Mouse (Mus musculus): ENCODE data around the gene Zfhx3.

Zfhx3 gene

GRCm38 (mm10) chr8:108101978-108102865 is 159.8 kb downstream of the Zfhx3 start:
- no peak for DNase-seq

- DNase-seq = no peak
Observed at GRCm38 (mm10) chr8:108104471-108105098, 162.1 kb downstream of the Zfhx3 start.

DNA sequence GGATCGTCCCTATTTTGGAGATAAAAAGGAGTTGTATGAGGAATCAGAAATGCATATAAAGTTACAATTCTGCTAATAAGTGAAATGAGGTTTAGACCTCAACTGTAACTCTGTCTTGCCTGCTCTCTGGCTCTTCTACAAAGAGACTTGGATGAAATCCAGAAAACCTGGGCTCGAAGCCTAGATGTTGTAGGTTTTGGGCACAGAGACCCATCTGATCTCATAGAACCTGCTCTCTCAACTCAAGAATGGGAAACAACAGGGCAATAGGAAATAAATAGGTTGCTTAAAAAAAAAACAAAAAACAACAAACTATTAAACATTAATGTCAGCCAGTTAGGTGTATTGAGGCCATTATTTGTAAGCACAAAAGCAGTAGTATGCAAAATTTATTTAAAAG is 182.6 kb downstream of the Zfhx3 start:
- no peak for DNase-seq

- no peak for DNase-seq
Observed at GRCm38 (mm10) chr8:108125491-108125890, 183.0 kb downstream of the Zfhx3 start.

DNA sequence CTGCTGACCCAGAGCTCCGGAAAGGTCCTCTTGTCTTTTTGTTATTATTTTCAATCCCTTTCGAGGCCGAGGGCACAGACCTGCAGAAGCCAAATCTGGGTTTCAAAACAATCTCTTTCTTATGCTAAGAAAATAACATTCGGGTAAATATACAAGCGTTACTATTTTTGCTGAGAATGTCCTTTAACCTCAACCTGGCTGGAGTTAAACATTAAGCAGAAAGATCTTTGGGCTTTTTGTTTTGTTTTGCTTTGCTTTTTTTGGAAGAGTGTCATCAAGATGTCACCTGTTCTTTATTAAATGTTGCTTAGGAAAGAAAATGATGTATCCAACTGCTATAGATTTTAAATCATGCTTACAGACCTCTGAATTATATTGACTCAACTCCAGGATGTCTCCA is 204.1 kb downstream of the Zfhx3 start:
- DNase-seq = no peak

GRCm38 (mm10) chr8:108148599-108149249 is 206.3 kb downstream of the Zfhx3 start:
- DNase-seq = no peak

- no peak for DNase-seq
Observed at GRCm38 (mm10) chr8:108170804-108171203, 228.4 kb downstream of the Zfhx3 start.

- no peak for DNase-seq
Observed at GRCm38 (mm10) chr8:108183296-108183695, 240.9 kb downstream of the Zfhx3 start.

GRCm38 (mm10) chr8:108183948-108184347 is 241.5 kb downstream of the Zfhx3 start:
- DNase-seq = no peak

- no peak for DNase-seq
Observed at GRCm38 (mm10) chr8:108186289-108186688, 243.8 kb downstream of the Zfhx3 start.

GRCm38 (mm10) chr8:108188044-108188443 is 245.6 kb downstream of the Zfhx3 start:
- no peak for DNase-seq

- DNase-seq = no peak
Observed at GRCm38 (mm10) chr8:108194571-108194970, 252.1 kb downstream of the Zfhx3 start.

- no peak for DNase-seq
Observed at GRCm38 (mm10) chr8:108215026-108215425, 272.6 kb downstream of the Zfhx3 start.

GRCm38 (mm10) chr8:108218171-108218840 is 275.9 kb downstream of the Zfhx3 start:
- DNase-seq = no peak

GRCm38 (mm10) chr8:108220511-108220910 is 278.1 kb downstream of the Zfhx3 start:
- no peak for DNase-seq

DNA sequence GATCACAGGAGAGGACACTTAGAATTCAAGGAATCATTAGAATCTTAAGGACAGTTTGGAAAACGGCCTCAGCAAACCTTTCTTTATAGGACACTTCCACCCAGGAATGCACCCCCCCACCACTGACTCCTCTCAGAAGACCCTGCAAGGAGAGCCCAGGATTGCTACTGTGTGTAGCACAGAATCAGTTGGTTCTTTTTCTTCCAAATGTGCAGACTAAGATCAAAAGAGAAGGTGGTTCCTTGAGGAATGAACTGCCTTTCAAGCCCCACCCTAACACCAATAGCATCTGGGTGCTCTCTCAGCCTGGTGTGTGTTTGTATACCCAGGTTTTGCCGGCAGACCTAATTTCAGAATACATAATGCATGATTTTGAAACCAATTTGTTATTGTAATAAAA is 279.6 kb downstream of the Zfhx3 start:
- DNase-seq = no peak

GRCm38 (mm10) chr8:108232326-108232725 is 289.9 kb downstream of the Zfhx3 start:
- DNase-seq = no peak

DNA sequence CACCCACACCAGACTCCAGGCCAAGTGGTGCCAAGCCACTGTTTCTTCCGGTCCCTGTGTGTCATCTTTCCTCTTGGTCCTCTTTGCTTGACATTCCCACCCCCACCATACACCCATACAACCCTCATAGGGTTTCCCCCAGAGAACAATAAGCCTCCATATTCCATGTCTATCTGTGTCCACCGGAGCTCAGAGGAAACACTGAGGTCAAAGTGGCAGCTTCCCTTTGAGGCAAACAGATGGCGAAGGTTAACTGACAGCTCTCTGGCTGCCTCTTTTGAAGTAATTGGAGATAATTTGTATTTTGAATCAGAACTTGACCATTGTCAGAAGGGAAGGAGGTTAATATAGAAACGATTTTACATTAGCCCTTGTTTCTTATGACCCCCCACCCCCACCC is 292.0 kb downstream of the Zfhx3 start:
- DNase-seq = no peak

GRCm38 (mm10) chr8:108236715-108237114 is 294.3 kb downstream of the Zfhx3 start:
- DNase-seq = no peak

- DNase-seq = no peak
Observed at GRCm38 (mm10) chr8:108239531-108239930, 297.1 kb downstream of the Zfhx3 start.

GRCm38 (mm10) chr8:108241041-108241690 is 298.7 kb downstream of the Zfhx3 start:
- no peak for DNase-seq

GRCm38 (mm10) chr8:108243270-108243669 is 300.8 kb downstream of the Zfhx3 start:
- no peak for DNase-seq

Measured in thymus, postnatal 4 days (tissue).